13 mouse cellular contexts compared by ENCODE assay signal in genomic region chr11:69091566-69092385, GRCm38 (mm10). TPM values are rescaled to one million over a fixed set of nuclear protein-coding genes. Genes with fewer than 3 reads are reported as not detected.
DNase-seq lines count a peak whose midpoint lies in the region; ATAC-seq lines count a peak whose summit lies in the region.
"Had no signal": no experiment of that assay in that cellular context is flagged by ENCODE, and none has a peak within 500 bp of the region (broad histone marks: within the 10 kb centered on the region; RNA-seq: fewer than 3 reads in every experiment).

No protein-coding gene starts in this region.

- H3K9me3 ChIP-seq in kidney, embryonic 15.5 days (replicated peaks), result no peaks in the 10 kb centered on the region
- H3K9me3 ChIP-seq: forebrain, embryonic 15.5 days; hindbrain, embryonic 12.5 days; limb, embryonic 12.5 days; midbrain, embryonic 12.5 days had no signal

- no peak overlapping the region for H3K9ac ChIP-seq in kidney, embryonic 15.5 days
- H3K9ac ChIP-seq: forebrain, embryonic 15.5 days; limb, embryonic 12.5 days; midbrain, embryonic 12.5 days had no signal

- H3K27ac ChIP-seq in kidney, embryonic 15.5 days, result peak overlapping the region; percentile 41; the same call in 1 of the 2 replicates
- H3K27ac ChIP-seq: hindbrain, embryonic 12.5 days; limb, embryonic 12.5 days; midbrain, embryonic 12.5 days had no signal

- DNase-seq in cerebellum, postnatal 10 days, result peak; percentile 18 to 19
- DNase-seq in cerebellum, adult 8-10 months, result no peak
- DNase-seq in kidney, adult 18-20 months, result no peak
- peak; percentile 4 for DNase-seq in right cerebral cortex, postnatal 25 days
- no peak for DNase-seq in right cerebral cortex, postnatal 4 days
- DNase-seq in thymus, postnatal 4 days, result no peak
- DNase-seq in embryo, embryonic 11 days, result no peak

- H3K36me3 ChIP-seq in kidney, embryonic 15.5 days, result peaks cover 31% of the 10 kb centered on the region

- H3K4me1 ChIP-seq in kidney, embryonic 15.5 days, result peaks cover 69% of the 10 kb centered on the region

- no peak overlapping the region for H3K4me2 ChIP-seq in kidney, embryonic 15.5 days
- H3K4me2 ChIP-seq: forebrain, embryonic 15.5 days; hindbrain, embryonic 12.5 days; limb, embryonic 12.5 days; midbrain, embryonic 12.5 days had no signal

- H3K27me3 ChIP-seq in kidney, embryonic 15.5 days, result no peaks in the 10 kb centered on the region
- H3K27me3 ChIP-seq: forebrain, embryonic 15.5 days; hindbrain, embryonic 12.5 days; limb, embryonic 12.5 days had no signal

- no peak for ATAC-seq in kidney, embryonic 15.5 days (replicated peaks; ENCODE audit: low FRiP score)
- ATAC-seq: forebrain, embryonic 15.5 days had no signal

- WGBS in kidney, embryonic 15.5 days, result 60% methylated on average over 7 of the region's 7 CpGs

- no peak overlapping the region for H3K4me3 ChIP-seq in kidney, embryonic 15.5 days (replicated peaks)
- H3K4me3 ChIP-seq: forebrain, embryonic 15.5 days; hindbrain, embryonic 12.5 days; midbrain, embryonic 12.5 days had no signal

RNA-seq across cellular contexts. Expression of gene Per1, which starts 3.2 kb away (rescaled TPM):
- 12.1 and 13.7 TPM in 2 replicates for polyA plus RNA-seq in kidney, embryonic 15.5 days (2015; fragmentation: Nextera tagmentation; extraction: Ambion mirVana)

RNA-seq across cellular contexts. Expression of gene Vamp2, which starts 3.5 kb away (rescaled TPM):
- polyA plus RNA-seq in kidney, embryonic 15.5 days (2015; fragmentation: Nextera tagmentation; extraction: Ambion mirVana), result 83.5 and 101 TPM in 2 replicates

RNA-seq across cellular contexts. Expression of gene Tmem107, which starts 21.2 kb away (rescaled TPM):
- polyA plus RNA-seq in kidney, embryonic 15.5 days (2015; fragmentation: Nextera tagmentation; extraction: Ambion mirVana), result 60.8 and 64.3 TPM in 2 replicates

RNA-seq across cellular contexts. Expression of gene Hes7, which starts 28.4 kb away (rescaled TPM):
- polyA plus RNA-seq in kidney, embryonic 15.5 days (2015; fragmentation: Nextera tagmentation; extraction: Ambion mirVana), result 0.42 and 0.46 TPM in 2 replicates

RNA-seq across cellular contexts. Expression of gene 9130213A22Rik, which starts 30.6 kb away (rescaled TPM):
- polyA plus RNA-seq in kidney, embryonic 15.5 days (2015; fragmentation: Nextera tagmentation; extraction: Ambion mirVana), result 0.27 and 0.51 TPM in 2 replicates
- polyA plus RNA-seq: neural tube, embryonic 11.5 days had no signal

Comparison
In these comparisons a context has a peak if more than half of its experiments do, and no peak if none do; other contexts are left out.
1. DNase-seq: peak in cerebellum, postnatal 10 days (2 of 2) and right cerebral cortex, postnatal 25 days (single experiment); none in cerebellum, adult 8-10 months (single experiment), kidney, adult 18-20 months (single experiment), right cerebral cortex, postnatal 4 days (single experiment), thymus, postnatal 4 days (single experiment) and embryo, embryonic 11 days (single experiment).